Mouse (Mus musculus) adrenal gland, postnatal 36 days (tissue): Measurements from ENCODE around the gene Csl. TPM values are rescaled to one million over a fixed set of nuclear protein-coding genes. Genes with fewer than 3 reads are reported as not detected.

Experiments used
- DNase-seq, 2 experiments: peaks; one replicate each; pipeline ENCODE4 v3.0.0; 2021; ENCODE audit warnings: mixed read lengths in 1 of 2
- long read RNA-seq, 2 experiments: library from polyadenylated mRNA; stranded (forward); transcript quantifications; one replicate each; pipeline ENCODE4 v2.0.0; 2021; ENCODE audit warnings: borderline sequencing depth in 2 of 2
- total RNA-seq, 2 experiments: library from RNA; stranded (reverse); gene quantifications; 2 replicates each; pipeline ENCODE4 v1.2.3; 2021

The Csl gene
- total RNA-seq = 1 to 10 TPM; 1.6 to 1.7 TPM
- long read RNA-seq, experiment 1 = 0 reads
- long read RNA-seq, experiment 2 = 0 reads

DNA sequence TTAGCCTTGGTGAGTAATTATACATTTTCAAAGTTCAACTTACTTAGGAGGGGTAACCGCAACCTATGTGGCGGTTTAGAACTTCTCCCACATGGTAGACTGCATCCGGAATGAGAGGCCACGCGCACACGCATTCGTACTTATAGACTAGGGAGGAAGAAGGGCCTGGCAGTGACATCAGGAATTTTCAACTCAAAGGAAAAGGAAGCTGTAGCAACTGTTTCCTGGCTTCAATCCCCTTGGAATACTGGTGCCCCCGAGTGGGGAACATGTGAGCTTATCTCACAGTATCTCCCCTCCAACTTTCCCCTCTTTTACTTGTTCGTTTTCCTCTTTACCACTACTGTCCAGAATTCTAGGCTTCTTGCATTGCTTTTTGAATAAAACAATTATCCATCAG is at the start of gene Csl:
TSS of gene Csl (minus strand) at position 101 of the 400 bp plus-strand sequence.
- no peak for DNase-seq

DNA sequence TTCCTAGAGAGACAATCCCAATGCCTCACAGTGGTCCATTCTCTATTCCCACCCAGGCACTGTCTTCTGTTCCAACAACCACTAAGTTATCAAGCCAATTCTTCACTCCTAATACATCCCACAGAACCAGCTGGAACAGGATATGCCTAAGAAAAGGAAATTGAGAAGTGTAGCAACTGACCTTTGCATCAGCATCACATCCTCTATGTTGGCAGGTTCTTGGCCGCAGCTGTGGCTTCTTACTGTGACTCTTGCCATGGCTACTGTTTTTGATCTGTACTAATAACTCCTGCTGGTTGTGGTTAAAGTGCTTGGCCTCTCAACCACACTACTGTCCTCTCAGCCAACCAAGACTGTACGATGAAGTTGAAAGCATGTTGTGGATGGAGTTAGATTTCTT is 30.0 kb upstream of the Csl start:
- no peak for DNase-seq

DNA sequence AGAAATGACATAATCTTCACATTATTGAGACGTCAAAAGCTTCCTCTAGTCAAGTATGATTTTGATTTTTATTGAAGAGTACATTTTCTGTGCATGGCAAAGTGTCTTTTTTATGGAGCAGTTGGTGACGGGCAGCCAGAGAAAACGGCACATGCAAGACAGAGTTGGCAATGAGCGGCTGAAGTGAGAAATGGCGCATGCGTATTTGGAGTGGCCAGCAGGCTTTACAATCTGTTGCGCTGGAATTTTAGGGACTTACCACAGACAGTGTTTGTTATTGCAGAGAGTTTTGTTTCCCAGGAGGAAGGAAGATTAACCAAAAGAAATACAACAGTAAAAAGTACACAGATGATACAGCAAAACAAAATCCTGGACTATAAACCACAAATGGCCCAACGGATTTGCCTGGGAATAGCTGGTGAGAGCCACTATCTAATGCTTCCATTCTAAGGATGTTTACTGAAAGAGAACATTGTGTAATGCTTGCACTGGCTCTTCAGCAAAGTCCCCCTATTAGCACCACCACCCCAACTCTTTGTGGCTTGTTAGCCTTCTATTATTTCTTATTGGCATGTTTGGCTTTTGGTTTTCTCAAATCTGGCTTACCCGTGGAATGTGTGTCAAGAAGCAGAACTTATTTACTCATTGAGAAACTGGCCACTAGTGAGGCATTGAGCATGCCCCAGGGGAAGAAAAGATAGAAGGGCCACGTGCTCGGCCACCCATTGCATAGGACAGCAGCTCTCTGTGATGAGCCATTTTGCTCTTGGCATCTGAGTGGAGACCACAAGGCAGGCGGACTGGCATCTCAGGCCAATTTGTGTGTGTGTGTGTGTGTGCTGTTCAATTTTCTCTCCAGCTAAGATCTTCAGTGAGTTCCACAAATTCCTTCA is 15.0 kb upstream of the Csl start:
- no peak for DNase-seq

DNA sequence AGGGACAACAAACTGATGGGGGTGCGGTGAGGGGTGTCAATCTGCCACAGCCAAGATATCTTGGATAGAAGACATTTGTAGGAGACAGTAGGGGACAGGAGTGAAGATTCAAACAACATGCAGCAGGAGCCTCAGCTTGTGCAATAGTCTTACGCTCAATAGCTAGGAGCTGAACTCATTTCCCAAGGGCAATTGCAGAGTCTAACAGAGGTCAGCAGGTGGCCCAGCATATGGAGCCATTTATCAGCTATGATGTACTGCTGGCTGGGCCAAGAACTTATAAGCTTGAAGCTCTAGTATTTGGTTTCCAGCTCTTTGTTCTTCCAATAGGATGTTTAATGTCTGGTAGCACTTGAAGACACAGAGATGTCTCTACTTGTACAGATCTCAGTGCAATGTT is 9.3 kb downstream of the Csl start:
- no peak for DNase-seq

DNA sequence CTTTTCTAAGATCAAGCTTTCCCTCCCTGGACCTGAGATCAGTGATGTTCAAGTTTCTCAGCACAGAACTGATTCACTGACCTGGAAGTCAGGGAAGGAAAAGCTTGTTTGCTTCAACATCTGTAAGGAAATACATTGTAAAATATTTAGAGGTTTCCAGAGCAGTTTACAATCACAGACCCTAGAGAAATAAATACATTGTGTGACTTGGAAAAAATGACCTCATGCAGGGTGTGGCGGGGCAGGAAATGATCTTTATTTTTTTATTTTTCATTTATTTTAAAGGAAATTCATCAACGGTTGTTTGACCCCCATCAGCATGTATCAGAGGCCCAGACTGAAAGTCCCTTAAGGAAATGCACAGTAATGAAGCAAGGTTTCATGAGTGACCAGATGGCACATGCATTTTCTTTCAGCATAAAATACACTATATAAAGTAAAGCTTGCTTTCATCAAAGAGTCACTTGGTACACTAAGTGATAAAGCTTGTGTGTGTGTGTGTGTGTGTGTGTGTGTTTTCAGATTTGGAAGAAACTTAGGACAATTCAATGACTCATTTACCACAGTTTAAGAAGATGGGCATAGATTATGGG is 10.7 kb downstream of the Csl start:
- no peak for DNase-seq

DNA sequence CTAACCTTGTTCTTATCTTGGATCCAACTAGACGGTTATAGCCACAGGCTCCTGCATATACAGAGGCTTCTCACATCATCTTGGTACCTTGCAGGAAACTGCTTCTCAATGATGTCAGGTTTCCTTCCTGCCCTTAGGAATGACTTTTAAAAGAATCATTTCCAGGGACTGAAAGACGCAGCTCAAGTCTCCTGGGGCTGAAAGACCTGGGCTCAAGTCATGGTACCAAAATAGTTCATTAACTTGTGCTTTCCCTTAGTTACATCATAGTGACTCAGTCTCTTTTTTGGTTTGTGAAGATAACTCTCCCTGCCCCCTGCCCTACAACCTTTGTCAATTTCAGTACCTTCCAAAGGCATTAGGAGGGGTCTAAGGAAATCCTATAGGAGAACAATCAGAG is 11.4 kb downstream of the Csl start:
- DNase-seq = peak; percentile 1 to 11

DNA sequence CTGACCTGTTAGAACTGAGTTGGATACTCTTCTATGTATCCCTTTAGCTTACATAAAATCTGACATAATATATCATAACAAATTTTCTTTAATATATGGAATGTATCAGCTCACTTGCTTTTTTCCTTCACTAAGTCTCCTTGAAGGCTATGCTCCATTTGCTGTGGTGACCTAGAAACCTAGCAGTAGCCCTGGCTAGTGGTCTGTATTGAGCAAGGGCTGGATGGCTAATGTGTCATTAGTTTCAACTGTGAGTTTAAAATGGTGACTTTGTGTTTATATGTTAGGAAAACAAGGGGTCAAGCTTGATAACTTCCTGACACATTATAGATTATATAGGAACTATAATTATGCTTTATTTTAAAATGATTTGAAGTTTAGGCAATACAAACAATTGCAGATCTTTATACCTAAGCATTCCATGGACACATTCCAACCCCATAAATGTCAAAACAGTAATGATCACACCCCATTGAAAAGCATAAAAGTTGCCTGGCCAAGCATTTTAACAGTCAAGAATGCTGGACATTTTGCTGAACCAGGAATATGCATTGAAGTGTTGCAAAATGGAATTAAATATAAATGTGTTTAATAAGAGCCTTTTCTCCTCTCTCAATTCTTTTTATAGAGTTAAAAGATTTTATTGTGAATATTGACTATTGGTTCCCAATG is 17.7 kb downstream of the Csl start:
- no peak for DNase-seq

DNA sequence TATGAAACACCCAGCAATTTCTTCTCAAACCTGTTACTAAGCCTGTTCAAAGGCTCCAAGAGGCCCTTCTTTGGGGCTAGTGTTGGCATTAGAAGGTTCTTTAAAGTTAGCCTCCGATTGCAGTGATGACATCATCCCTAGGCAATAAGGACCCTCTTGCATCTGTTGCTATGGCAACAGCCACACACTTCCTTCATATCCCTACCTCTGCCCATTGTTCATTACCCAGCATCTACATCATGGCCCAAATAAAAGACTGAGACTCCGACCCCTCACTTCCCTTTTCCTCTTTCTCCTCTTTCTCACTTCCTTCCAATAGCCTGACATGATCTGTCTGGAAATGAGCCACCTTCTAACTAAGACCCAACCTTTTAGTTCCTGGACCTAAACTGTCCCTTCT is 46.3 kb downstream of the Csl start:
- no peak for DNase-seq

DNA sequence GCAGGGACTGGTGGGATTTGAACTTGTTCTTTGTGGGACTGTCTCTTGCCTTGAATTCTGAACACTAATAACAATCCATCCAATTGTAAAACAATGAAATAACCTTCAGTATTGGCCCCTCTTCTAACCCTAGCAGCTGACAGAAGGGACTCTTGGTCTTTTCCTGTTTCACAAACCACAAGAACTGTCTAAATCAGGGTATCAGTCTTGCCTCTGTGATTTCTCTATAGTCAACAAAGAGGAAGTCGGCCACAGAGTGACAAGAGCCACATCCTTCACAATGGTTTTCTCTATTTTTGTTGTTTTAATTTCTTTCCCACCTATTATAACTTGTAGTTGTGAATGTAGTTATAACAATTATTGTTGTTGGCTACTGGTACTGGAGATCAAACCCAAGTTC is 47.9 kb downstream of the Csl start:
- no peak for DNase-seq
